Mouse (Mus musculus) layer of hippocampus, adult 8-10 months (tissue): ENCODE measurements around the gene Serpinb13. TPM values are rescaled to one million over a fixed set of nuclear protein-coding genes. Genes with fewer than 3 reads are reported as not detected.
A peak's percentile ranks its signal among the peaks of the same experiment; 100 is the strongest.
"Not testable (repeated sequence)": the region's sequence is repeated elsewhere in the genome, so short reads cannot be mapped to it uniquely, and the experiment has no call there.

Experiments
- DNase-seq, 2 experiments: peaks; one replicate each; pipeline ENCODE4 v3.0.0; 2022; ENCODE audit warnings: low spot score in 2 of 2
- total RNA-seq, 4 experiments: library from RNA; stranded (reverse); gene quantifications; 2 replicates each; pipeline ENCODE4 v1.2.4; 2022

The Serpinb13 gene
- not detected for total RNA-seq

GRCm38 (mm10) chr1:106980684-106981083, at the start of gene Serpinb13:
Serpinb13 (plus strand) TSS chr1:106980984.
- DNase-seq = no peak

GRCm38 (mm10) chr1:106931954-106932353, 48.8 kb upstream of the Serpinb13 start:
- no peak for DNase-seq

GRCm38 (mm10) chr1:106933658-106934057, 47.1 kb upstream of the Serpinb13 start:
- no peak for DNase-seq

- DNase-seq = no peak
These were observed 46.5 kb upstream of the Serpinb13 start, which contains the start of gene Serpinb12 for GRCm38 (mm10) chr1:106934265-106934664. Serpinb12 (plus strand) TSS chr1:106934449.

- DNase-seq = no peak
These were observed 33.6 kb upstream of the Serpinb13 start for GRCm38 (mm10) chr1:106947217-106947616.

GRCm38 (mm10) chr1:106959981-106960380, 20.8 kb upstream of the Serpinb13 start:
- no peak for DNase-seq

GRCm38 (mm10) chr1:106961023-106961422, 19.8 kb upstream of the Serpinb13 start:
- DNase-seq = no peak

GRCm38 (mm10) chr1:106983092-106983491, 2.3 kb downstream of the Serpinb13 start:
- no peak for DNase-seq

GRCm38 (mm10) chr1:106983865-106984264, 3.1 kb downstream of the Serpinb13 start:
- no peak for DNase-seq

- DNase-seq = no peak
These were observed 19.6 kb downstream of the Serpinb13 start for GRCm38 (mm10) chr1:107000424-107000823.

- no peak for DNase-seq
These were observed 21.0 kb downstream of the Serpinb13 start for GRCm38 (mm10) chr1:107001754-107002153.

GRCm38 (mm10) chr1:107006316-107006715, 25.5 kb downstream of the Serpinb13 start:
- DNase-seq = no peak

GRCm38 (mm10) chr1:107014530-107014929, 33.7 kb downstream of the Serpinb13 start:
- DNase-seq = peak in 1 of 2 experiments; percentile 18

GRCm38 (mm10) chr1:107015210-107015609, 34.4 kb downstream of the Serpinb13 start:
- no peak for DNase-seq

GRCm38 (mm10) chr1:107025886-107026285, 45.1 kb downstream of the Serpinb13 start:
- DNase-seq = no peak

GRCm38 (mm10) chr1:107034236-107034635, 53.5 kb downstream of the Serpinb13 start:
- DNase-seq = not testable (repeated sequence)

Other genes starting within 250 kb of the Serpinb13 start
- 10 to 100 TPM; 25.5 to 28.9 (median 27.8) TPM for gene Kdsr, start 221.3 kb upstream of the Serpinb13 start, total RNA-seq
- gene Vps4b, start 184.3 kb upstream of the Serpinb13 start, total RNA-seq = 10 to 100 TPM; 50.9 to 64.9 (median 56.4) TPM
- not detected for gene Serpinb5, start 119.8 kb upstream of the Serpinb13 start, total RNA-seq
- gene Serpinb12, start 46.5 kb upstream of the Serpinb13 start, total RNA-seq = not detected
- not detected for gene Serpinb3a, start 71.3 kb downstream of the Serpinb13 start, total RNA-seq
- gene Serpinb3d, start 102.5 kb downstream of the Serpinb13 start, total RNA-seq = not detected